Mouse (Mus musculus) erythroblast, embryonic 14.5 days (primary cell): ENCODE measurements around the gene Arsk. TPM values are rescaled to one million over a fixed set of nuclear protein-coding genes. Genes with fewer than 3 reads are reported as not detected.

Experiments used
- H3K27me3 ChIP-seq: 2 replicates; pipeline ENCODE4 v1.6.1; 2012; ENCODE audit warnings: inconsistent platforms; ENCODE audit not compliant: control insufficient read depth
- H3K36me3 ChIP-seq: 2 replicates; pipeline ENCODE4 v1.6.1; 2012; ENCODE audit warnings: mild to moderate bottlenecking, inconsistent platforms; ENCODE audit not compliant: control insufficient read depth
- H3K4me1 ChIP-seq: 2 replicates; pipeline ENCODE4 v1.6.1; 2012; ENCODE audit warnings: inconsistent platforms; ENCODE audit not compliant: control insufficient read depth
- H3K4me3 ChIP-seq: replicated peaks from 2 replicates; pipeline ENCODE3; 2012; ENCODE audit warnings: moderate library complexity, mild to moderate bottlenecking, inconsistent platforms
- H3K9me3 ChIP-seq: 2 replicates; pipeline ENCODE4 v1.6.1; 2012; ENCODE audit warnings: low read length, inconsistent platforms, mixed read lengths; ENCODE audit not compliant: control insufficient read depth
- GATA1 ChIP-seq: IDR thresholded peaks from 2 replicates; pipeline ENCODE4 v1.6.1; 2012; ENCODE audit warnings: low read length, inconsistent platforms, mixed read lengths
- TAL1 ChIP-seq: IDR thresholded peaks from 3 replicates; pipeline ENCODE4 v1.6.1; 2012; ENCODE audit warnings: low read length, inconsistent platforms, mixed read lengths
- polyA plus RNA-seq: library from polyadenylated mRNA; stranded (reverse); fragments of >175 nt; gene quantifications from 2 replicates; pipeline ENCODE4 v1.2.3, GENCODE M21; 2012

The Arsk gene
- polyA plus RNA-seq, 1 experiment = 0.09 TPM

- Histone ChIP-seq H3K9me3 (no peaks in the 10 kb centered on the region), H3K36me3 (no peaks in the 10 kb centered on the region), H3K4me1 (peaks cover 9% of the 10 kb centered on the region), H3K27me3 (no peaks in the 10 kb centered on the region), H3K4me3 (no peak overlapping the region)
- TF ChIP-seq TAL1 (no peak), GATA1 (no peak)
Measured at GRCm38 (mm10) chr13:76044971-76045370, 53.5 kb downstream of the Arsk start.

- H3K4me3 ChIP-seq = no peak overlapping the region
Measured at GRCm38 (mm10) chr13:76042455-76042854, 56.0 kb downstream of the Arsk start.

DNA sequence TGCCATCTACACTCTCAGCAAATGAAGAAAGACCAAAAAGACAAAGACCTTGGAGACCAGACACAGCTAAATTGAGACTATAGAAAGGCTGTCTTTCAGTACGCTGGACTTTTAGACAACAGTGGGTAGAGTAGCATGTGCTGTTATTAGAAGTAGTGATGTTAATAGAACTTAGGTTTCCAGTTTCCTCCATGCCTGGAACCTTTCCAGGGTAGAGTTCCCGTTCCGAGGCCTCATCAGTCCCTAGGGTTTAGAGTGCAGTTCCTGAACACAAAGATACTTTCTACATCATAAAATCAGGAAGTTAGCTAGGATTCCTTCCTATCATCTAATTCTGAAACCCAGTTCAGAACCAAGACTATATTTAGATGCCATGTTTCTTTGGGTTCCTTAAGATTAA, 73.9 kb downstream of the Arsk start:
- Histone ChIP-seq H3K4me3 (no peak overlapping the region), H3K4me1 (peaks cover 5% of the 10 kb centered on the region), H3K9me3 (no peaks in the 10 kb centered on the region), H3K27me3 (peaks cover 22% of the 10 kb centered on the region), H3K36me3 (no peaks in the 10 kb centered on the region)
- TF ChIP-seq TAL1 = no peak
- no peak for TF ChIP-seq GATA1

More at GRCm38 (mm10) chr13:76042455-76042854, 56.0 kb downstream of the Arsk start:
- Histone ChIP-seq H3K27me3 (peaks cover 2% of the 10 kb centered on the region), H3K9me3 (no peaks in the 10 kb centered on the region), H3K4me1 (peaks cover 6% of the 10 kb centered on the region), H3K36me3 (no peaks in the 10 kb centered on the region)
- no peak for TF ChIP-seq GATA1

DNA sequence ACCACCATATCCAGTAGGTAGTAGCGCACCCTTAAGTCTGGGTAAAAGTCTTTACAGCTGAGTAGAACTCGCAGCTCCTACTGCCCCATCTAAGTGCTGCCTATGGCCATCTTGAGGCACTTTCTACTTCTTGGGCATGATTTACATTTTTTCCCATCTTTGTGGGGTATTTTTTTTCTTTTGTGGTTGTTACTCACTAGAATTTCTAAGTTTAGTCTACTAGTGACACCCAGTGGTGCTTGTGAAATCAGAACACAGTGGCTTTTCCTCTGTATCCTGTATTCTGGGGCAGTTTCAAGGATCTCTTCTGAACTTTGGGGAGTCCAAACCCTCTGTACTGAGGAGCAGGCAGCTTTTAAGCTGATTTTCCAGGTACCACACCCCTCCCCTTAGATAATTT, 76.7 kb downstream of the Arsk start:
- H3K4me3 ChIP-seq = no peak overlapping the region
- no peaks in the 10 kb centered on the region for H3K36me3 ChIP-seq
- peaks cover 17% of the 10 kb centered on the region for H3K27me3 ChIP-seq
- H3K4me1 ChIP-seq = peaks cover 20% of the 10 kb centered on the region
- no peaks in the 10 kb centered on the region for H3K9me3 ChIP-seq
- no peak for TF ChIP-seq TAL1
- TF ChIP-seq GATA1 = no peak

- Histone ChIP-seq H3K4me3 (peak overlapping the region; percentile 83), H3K27me3 (peaks cover 2% of the 10 kb centered on the region; the same call in 1 of the 2 replicates), H3K36me3 (peaks cover 2% of the 10 kb centered on the region), H3K4me1 (peaks cover 27% of the 10 kb centered on the region), H3K9me3 (no peaks in the 10 kb centered on the region)
- TF ChIP-seq TAL1 (no peak), GATA1 (no peak)
Measured at GRCm38 (mm10) chr13:76018844-76019400, 79.5 kb downstream of the Arsk start.

DNA sequence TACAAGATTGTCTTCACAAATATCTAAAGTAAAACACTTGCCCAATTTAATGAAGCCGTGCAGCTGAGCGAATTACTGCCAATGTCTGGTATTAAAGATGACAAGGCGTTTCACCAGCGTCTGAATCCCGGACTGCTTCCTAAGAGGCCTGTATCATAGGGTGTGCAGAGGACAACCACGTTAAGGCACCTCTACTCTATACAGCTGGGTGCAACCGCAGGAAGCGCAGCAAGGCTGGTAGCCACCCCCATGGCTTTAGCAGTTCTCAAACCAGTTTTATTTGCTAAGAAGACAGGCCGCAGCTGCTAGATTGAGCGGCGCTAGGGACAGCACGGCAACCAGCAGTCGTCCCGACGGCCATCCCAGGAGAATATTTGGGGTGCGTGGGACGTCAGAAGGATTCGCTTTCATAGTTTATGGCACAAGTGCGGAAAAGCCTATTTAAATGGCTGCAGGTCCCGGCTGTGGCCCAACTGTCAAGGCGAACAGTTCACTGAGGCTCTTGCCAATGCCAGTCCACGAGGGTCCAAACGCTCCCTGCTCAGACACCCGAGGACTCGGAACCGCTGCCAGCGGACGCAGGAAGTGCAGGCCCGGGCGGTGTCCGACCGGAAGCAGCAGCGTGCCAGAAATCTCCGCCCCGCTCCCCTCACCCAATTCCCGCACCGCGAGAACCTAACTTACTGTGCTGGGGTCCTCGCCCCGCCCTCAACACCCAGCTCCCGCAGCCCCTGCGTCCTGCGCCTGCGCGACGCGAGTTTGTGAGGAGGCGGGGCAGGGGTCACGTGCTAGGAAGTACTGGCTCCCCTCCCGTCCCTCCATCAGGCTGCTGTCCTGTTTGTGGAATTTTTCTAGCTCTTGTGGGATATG, 80.3 kb downstream of the Arsk start, which contains the start of gene Rfesd:
Gene Rfesd, minus strand, starts transcription at position 746 of the 870 bp plus-strand sequence.
- Histone ChIP-seq H3K36me3 (peaks cover 9% of the 10 kb centered on the region), H3K4me1 (peaks cover 33% of the 10 kb centered on the region), H3K27me3 (no peaks in the 10 kb centered on the region), H3K9me3 (no peaks in the 10 kb centered on the region), H3K4me3 (peak within 1 kb of the TSS; percentile 83)
- TF ChIP-seq TAL1 = no peak
- TF ChIP-seq GATA1 = no peak

- Histone ChIP-seq H3K9me3 (no peaks in the 10 kb centered on the region), H3K4me1 (peaks cover 41% of the 10 kb centered on the region), H3K4me3 (peak overlapping the region; percentile 83), H3K27me3 (no peaks in the 10 kb centered on the region), H3K36me3 (peaks cover 16% of the 10 kb centered on the region)
- TF ChIP-seq GATA1 = peak; percentile 98
- no peak for TF ChIP-seq TAL1
Measured at GRCm38 (mm10) chr13:76017465-76017864, 81.0 kb downstream of the Arsk start.

- Histone ChIP-seq H3K9me3 (no peaks in the 10 kb centered on the region), H3K4me3 (peak overlapping the region; percentile 83), H3K27me3 (no peaks in the 10 kb centered on the region), H3K4me1 (peaks cover 52% of the 10 kb centered on the region), H3K36me3 (peaks cover 40% of the 10 kb centered on the region)
- TF ChIP-seq GATA1 (peak; percentile 39), TAL1 (no peak)
Measured at GRCm38 (mm10) chr13:76014511-76014910, 83.9 kb downstream of the Arsk start.

Other genes starting within 250 kb of the Arsk start
- gene Rhobtb3, start 154.7 kb downstream of the Arsk start, polyA plus RNA-seq = 0.03 and 0.04 TPM in 2 replicates
- not detected in 2 replicates for gene Spata9, start 131.5 kb downstream of the Arsk start, polyA plus RNA-seq
- 0.90 and 1.3 TPM in 2 replicates for gene Rfesd, start 79.9 kb downstream of the Arsk start, polyA plus RNA-seq
- gene Gpr150, start 41.7 kb downstream of the Arsk start, polyA plus RNA-seq = 0.62 and 0.78 TPM in 2 replicates
- 0.06 and 0.09 TPM in 2 replicates for gene Ttc37, start 74 bp upstream of the Arsk start, polyA plus RNA-seq
- gene Fam81b, start 206.4 kb upstream of the Arsk start, polyA plus RNA-seq = not detected in 2 replicates